8 mouse cellular contexts compared by ENCODE assay signal in the genomic region with DNA sequence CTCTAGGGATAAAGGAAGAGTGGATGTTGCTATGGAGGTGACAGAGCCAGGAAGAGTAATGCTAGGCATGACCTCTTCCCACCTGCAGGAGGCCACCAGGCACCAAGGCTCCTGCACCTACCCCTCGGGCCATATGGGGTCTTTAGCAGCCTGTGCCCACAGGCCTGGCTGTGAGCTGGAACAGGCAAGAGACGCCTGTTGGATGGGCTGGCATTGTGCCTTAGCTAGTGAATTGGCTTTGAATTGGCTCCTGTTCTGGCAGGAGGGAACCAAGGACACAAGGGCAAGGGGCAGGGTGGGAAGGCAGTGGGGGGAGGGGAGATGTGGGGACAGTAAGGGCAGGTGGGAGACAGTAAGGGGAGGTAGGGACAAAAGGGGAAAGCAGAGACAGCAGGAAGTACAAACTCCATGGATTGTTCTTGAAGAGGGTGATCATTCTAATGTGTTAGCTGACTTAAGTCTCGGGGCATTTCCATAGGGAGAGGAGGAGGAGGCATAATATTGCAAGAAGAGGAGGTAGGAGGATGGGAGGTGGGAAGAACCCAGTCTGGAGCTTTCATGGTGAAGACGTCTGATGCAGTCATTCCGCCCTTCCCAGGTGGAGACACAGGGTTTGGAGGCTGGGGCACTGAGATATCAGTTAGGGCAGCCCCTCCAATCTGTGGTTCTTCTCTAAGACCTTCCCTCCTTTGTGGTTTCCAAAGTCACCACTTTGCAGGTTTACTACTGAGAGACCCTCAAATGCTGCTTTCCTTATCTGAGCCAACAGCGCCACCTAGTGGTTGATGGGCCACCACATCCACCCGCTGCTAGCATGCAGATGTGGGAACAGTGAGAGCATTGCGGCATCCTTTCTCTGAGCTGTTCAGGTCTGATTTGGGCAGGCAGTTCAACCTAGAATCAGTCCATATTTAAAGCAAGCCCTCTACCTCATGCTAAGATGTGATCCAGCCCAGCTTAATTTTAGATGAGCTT.
DNase-seq lines count a peak whose midpoint lies in the region; ATAC-seq and TF ChIP-seq lines count a peak whose summit lies in the region.

No protein-coding gene starts in this region.

- H3K27ac ChIP-seq in liver, postnatal 0 days (ENCODE audit: low read depth): no peak overlapping the region
- H3K27ac ChIP-seq in olfactory bulb, adult 2 months (ENCODE audit: insufficient read depth, low read depth, low read length): no peak overlapping the region

- no peak for TF ChIP-seq EP300 in liver, postnatal 0 days (IDR thresholded peaks at IDR 0.05; ENCODE audit: low read depth)

- ATAC-seq in liver, postnatal 0 days: no peak

- H3K4me3 ChIP-seq in liver, postnatal 0 days (ENCODE audit: low read depth, low read length): no peak overlapping the region
- H3K4me3 ChIP-seq in olfactory bulb, adult 2 months (ENCODE audit: insufficient read depth, low read depth, low read length): no peak overlapping the region

- intact Hi-C loops in heart, postnatal 14 days (cut with DNase I): loop anchor here (5.0 to 10.0 kb wide), 3 partner anchors 317 to 989 kb away; no protein-coding TSS in a partner anchor

- 29% methylated on average over 8 of the region's 8 CpGs for WGBS in liver, postnatal 0 days (ENCODE audit: insufficient replicate concordance)
- 27% methylated on average over 8 of the region's 8 CpGs for WGBS in olfactory bulb, adult 2 months

- no peaks in the 10 kb centered on the region for H3K27me3 ChIP-seq in liver, postnatal 0 days (ENCODE audit: insufficient read depth, low read length)

- no peak overlapping the region for H3K9ac ChIP-seq in liver, postnatal 0 days (replicated peaks)

- peak; percentile 34 to 52 for DNase-seq in CD8-positive naive resting alpha-beta T cell, adult 2 months (ENCODE audit: low read depth in 2 of 2, low spot score in 2 of 2)
- peak; percentile 78 for DNase-seq in adrenal gland, postnatal 14 days
- DNase-seq in embryo, embryonic 11.5 days (ENCODE audit: low read depth, low spot score): peak; percentile 80
- DNase-seq in heart, postnatal 14 days: peak; percentile 70 to 81
- DNase-seq in kidney, postnatal 4 days: peak; percentile 89 to 90
- peak; percentile 74 for DNase-seq in liver, postnatal 0 days
- DNase-seq in thymus, postnatal 10 days (ENCODE audit: low spot score in 2 of 2): peak; percentile 47 to 84

- H3K4me1 ChIP-seq in liver, postnatal 0 days (ENCODE audit: insufficient read depth): no peaks in the 10 kb centered on the region
- H3K4me1 ChIP-seq in olfactory bulb, adult 2 months (ENCODE audit: control insufficient read depth, insufficient read depth, low read length): peaks cover 15% of the 10 kb centered on the region; the same call in 1 of the 2 replicates

- H3K4me2 ChIP-seq in liver, postnatal 0 days (ENCODE audit: low read depth, low read length): no peak overlapping the region

- TF ChIP-seq CTCF in liver, postnatal 0 days (IDR thresholded peaks at IDR 0.05; ENCODE audit: low read depth): peak; percentile 96
- peak; percentile 72 for TF ChIP-seq CTCF in olfactory bulb, adult 2 months (IDR thresholded peaks at IDR 0.05; ENCODE audit: insufficient read depth, low read depth, low read length)

- H3K36me3 ChIP-seq in liver, postnatal 0 days (replicated peaks; ENCODE audit: insufficient read depth, low read length): no peaks in the 10 kb centered on the region

- no peak for TF ChIP-seq POLR2A in olfactory bulb, adult 2 months (IDR thresholded peaks at IDR 0.05; ENCODE audit: insufficient read depth, low read depth, low read length)

- H3K9me3 ChIP-seq in liver, postnatal 0 days (ENCODE audit: low read length): no peaks in the 10 kb centered on the region
